Mouse (Mus musculus): ENCODE results near the gene Gm3045. TPM values are rescaled to one million over a fixed set of nuclear protein-coding genes. Genes with fewer than 3 reads are reported as not detected.
A peak's percentile ranks its signal among the peaks of the same experiment; 100 is the strongest.

The Gm3045 gene
- polyA plus RNA-seq (2016; fragmentation: Nextera tagmentation; extraction: Ambion mirVana) = not detected in 2 replicates

DNA sequence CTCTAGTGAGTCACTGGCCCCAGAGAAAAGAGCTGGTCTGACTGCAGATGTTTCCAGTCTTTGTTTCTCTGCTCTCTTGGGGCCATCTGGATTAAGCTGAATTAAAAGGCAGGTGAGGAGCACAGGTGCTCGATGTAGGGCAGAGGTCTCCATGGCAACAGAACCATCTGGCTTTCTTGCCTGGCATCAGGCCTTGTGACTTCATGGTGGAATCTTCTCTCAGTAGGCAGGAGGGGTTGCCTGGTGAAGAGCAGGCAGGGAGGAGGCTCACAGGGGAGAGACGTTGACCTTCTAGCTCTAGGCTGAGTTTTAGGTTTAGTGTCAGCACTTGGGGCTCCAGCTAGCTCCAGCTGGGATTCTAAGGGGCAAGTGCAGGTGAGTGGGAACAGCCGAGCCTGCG, at the start of gene Gm3045:
Gm3045 (plus strand) TSS at position 230 of the 400 bp plus-strand sequence.
- Histone ChIP-seq H3K36me3 (no peaks in the 10 kb centered on the region), H3K4me1 (0 out of 2 replicates have a peak, but pooled peaks cover 3% of the 10 kb centered on the region), H3K9me3 (no peaks in the 10 kb centered on the region), H3K4me3 (no peak within 1 kb of the TSS), H3K27me3 (ENCODE audit: insufficient read depth, poor library complexity, severe bottlenecking) (peaks cover 84% of the 10 kb centered on the region), H3K27ac (no peak within 1 kb of the TSS)
- no peak for DNase-seq (ENCODE audit: low spot score)
- WGBS = 72% methylated on average over 4 of the region's 4 CpGs

- H3K27ac ChIP-seq = no peak overlapping the region
- no peak for DNase-seq (ENCODE audit: low spot score)
- 0 out of 2 replicates have a peak, but pooled peaks cover 7% of the 10 kb centered on the region for H3K27me3 ChIP-seq (ENCODE audit: insufficient read depth, poor library complexity, severe bottlenecking)
- WGBS = 77% methylated on average over 14 of the region's 14 CpGs
- no peaks in the 10 kb centered on the region for H3K9me3 ChIP-seq
- no peak overlapping the region for H3K4me3 ChIP-seq
- no peaks in the 10 kb centered on the region for H3K4me1 ChIP-seq
- no peaks in the 10 kb centered on the region for H3K36me3 ChIP-seq
Measured at GRCm38 (mm10) chr13:56380855-56381685, 45.3 kb upstream of the Gm3045 start.

DNA sequence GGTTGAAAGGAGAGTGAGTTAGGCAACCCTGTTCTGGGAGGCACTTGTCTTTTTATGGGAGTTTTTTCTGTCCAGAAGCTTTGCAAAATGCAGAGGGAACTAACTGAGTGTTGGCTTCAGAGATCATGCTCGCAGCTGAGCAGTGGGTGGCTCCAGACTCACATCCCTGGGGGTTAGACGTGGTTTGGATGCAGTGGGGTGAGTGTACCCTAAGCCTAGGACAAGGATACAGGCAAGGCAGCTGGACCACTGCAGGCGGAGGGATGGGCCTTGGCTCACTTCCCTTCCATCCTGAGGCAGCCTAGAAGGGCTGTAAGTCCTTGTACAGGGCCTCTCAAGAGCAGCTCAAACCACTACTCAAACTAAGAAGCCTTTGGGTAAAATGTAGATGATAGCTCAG, 43.0 kb upstream of the Gm3045 start:
- Histone ChIP-seq H3K36me3 (no peaks in the 10 kb centered on the region), H3K4me3 (no peak overlapping the region), H3K27ac (no peak overlapping the region), H3K4me1 (no peaks in the 10 kb centered on the region), H3K27me3 (ENCODE audit: insufficient read depth, poor library complexity, severe bottlenecking) (0 out of 2 replicates have a peak, but pooled peaks cover 3% of the 10 kb centered on the region), H3K9me3 (no peaks in the 10 kb centered on the region)
- DNase-seq (ENCODE audit: low spot score) = no peak
- 75% methylated on average over 3 of the region's 3 CpGs for WGBS

- H3K36me3 ChIP-seq = no peaks in the 10 kb centered on the region
- DNase-seq (ENCODE audit: low spot score) = no peak
- H3K27ac ChIP-seq = no peak overlapping the region
- H3K27me3 ChIP-seq (ENCODE audit: insufficient read depth, poor library complexity, severe bottlenecking) = 0 out of 2 replicates have a peak, but pooled peaks cover 6% of the 10 kb centered on the region
- WGBS = 74% methylated on average over 9 of the region's 9 CpGs
- H3K4me1 ChIP-seq = no peaks in the 10 kb centered on the region
- H3K4me3 ChIP-seq = no peak overlapping the region
- H3K9me3 ChIP-seq = no peaks in the 10 kb centered on the region
Measured at GRCm38 (mm10) chr13:56386411-56386810, 40.0 kb upstream of the Gm3045 start.

DNA sequence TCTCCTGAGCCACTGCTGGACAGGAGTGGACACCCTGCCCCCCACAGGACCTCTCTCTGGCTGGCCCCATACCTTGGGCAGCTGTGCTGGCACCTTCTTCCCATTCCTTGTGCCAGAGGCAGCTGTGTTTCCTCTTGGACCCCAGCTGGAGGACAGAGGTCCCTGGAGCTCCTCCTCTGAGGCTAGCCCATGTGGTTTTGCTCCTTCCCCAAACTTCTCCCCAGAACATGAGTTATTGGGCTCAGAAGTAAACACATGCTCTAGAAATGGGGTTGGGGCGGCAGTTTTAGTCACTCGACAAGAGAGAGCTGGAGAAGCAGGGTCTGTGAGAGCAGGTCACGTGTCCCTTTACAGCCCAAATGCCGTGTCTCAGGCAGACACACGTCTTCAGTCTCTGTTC, 39.0 kb upstream of the Gm3045 start:
- no peaks in the 10 kb centered on the region for H3K36me3 ChIP-seq
- 68% methylated on average over 5 of the region's 5 CpGs for WGBS
- H3K4me3 ChIP-seq = no peak overlapping the region
- H3K9me3 ChIP-seq = no peaks in the 10 kb centered on the region
- no peak overlapping the region for H3K27ac ChIP-seq
- no peaks in the 10 kb centered on the region for H3K4me1 ChIP-seq
- DNase-seq (ENCODE audit: low spot score) = no peak
- 0 out of 2 replicates have a peak, but pooled peaks cover 10% of the 10 kb centered on the region for H3K27me3 ChIP-seq (ENCODE audit: insufficient read depth, poor library complexity, severe bottlenecking)

DNA sequence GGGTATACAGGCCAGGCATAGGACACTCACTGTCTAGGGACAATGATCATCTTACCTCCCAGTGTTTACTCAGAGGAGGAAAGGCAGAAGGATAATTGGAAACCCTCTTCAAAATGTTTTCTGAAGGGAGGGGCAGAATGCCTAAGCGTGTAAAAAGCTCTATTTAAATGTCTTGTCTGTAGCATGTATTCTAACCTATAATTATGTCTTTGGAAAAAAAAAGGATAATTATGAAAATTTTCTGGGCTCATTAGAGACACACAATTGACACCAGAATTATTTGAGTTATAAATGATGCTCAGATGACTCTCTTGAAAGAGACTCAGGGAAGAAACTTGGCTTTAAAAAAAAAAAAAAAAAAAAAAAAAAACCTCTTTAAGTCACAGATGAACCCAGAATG, 38.4 kb upstream of the Gm3045 start:
- Histone ChIP-seq H3K27ac (no peak overlapping the region), H3K36me3 (no peaks in the 10 kb centered on the region), H3K9me3 (no peaks in the 10 kb centered on the region), H3K27me3 (ENCODE audit: insufficient read depth, poor library complexity, severe bottlenecking) (0 out of 2 replicates have a peak, but pooled peaks cover 10% of the 10 kb centered on the region), H3K4me1 (no peaks in the 10 kb centered on the region), H3K4me3 (no peak overlapping the region)
- no peak for DNase-seq (ENCODE audit: low spot score)
- 90% methylated on average over 1 of the region's 1 CpGs for WGBS

GRCm38 (mm10) chr13:56397572-56397971, 28.8 kb upstream of the Gm3045 start:
- peaks cover 10% of the 10 kb centered on the region for H3K4me1 ChIP-seq
- no peak overlapping the region for H3K27ac ChIP-seq
- 37% methylated on average over 5 of the region's 5 CpGs for WGBS
- no peak for DNase-seq (ENCODE audit: low spot score)
- no peak overlapping the region for H3K4me3 ChIP-seq
- peaks cover 22% of the 10 kb centered on the region; the same call in 1 of the 2 replicates for H3K27me3 ChIP-seq (ENCODE audit: insufficient read depth, poor library complexity, severe bottlenecking)
- H3K9me3 ChIP-seq = no peaks in the 10 kb centered on the region
- no peaks in the 10 kb centered on the region for H3K36me3 ChIP-seq

DNA sequence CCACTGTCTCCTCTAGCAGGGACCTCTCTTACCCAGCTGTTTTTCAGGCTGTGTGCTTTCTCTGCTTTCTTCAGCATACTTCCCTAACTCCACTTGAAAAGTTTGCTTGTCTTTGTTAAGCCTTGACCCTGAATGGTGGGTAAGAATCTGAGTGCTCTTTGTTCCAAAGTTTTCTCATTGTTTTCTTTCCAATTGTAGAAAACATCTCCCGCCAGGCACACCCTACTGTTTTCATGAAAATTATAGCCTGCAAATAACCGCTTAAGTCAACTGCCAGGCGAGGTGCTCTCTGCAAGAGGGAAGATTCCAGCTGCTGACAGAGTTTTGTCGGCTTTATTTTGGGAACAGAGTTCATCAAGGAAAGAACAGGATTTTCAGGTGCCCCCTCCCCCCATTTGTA, 25.2 kb upstream of the Gm3045 start:
- DNase-seq (ENCODE audit: low spot score) = no peak
- no peaks in the 10 kb centered on the region for H3K9me3 ChIP-seq
- H3K27me3 ChIP-seq (ENCODE audit: insufficient read depth, poor library complexity, severe bottlenecking) = peaks cover 20% of the 10 kb centered on the region
- no peak overlapping the region for H3K27ac ChIP-seq
- H3K4me1 ChIP-seq = peaks cover 10% of the 10 kb centered on the region
- no peak overlapping the region for H3K4me3 ChIP-seq
- 68% methylated on average over 4 of the region's 4 CpGs for WGBS
- H3K36me3 ChIP-seq = no peaks in the 10 kb centered on the region

DNA sequence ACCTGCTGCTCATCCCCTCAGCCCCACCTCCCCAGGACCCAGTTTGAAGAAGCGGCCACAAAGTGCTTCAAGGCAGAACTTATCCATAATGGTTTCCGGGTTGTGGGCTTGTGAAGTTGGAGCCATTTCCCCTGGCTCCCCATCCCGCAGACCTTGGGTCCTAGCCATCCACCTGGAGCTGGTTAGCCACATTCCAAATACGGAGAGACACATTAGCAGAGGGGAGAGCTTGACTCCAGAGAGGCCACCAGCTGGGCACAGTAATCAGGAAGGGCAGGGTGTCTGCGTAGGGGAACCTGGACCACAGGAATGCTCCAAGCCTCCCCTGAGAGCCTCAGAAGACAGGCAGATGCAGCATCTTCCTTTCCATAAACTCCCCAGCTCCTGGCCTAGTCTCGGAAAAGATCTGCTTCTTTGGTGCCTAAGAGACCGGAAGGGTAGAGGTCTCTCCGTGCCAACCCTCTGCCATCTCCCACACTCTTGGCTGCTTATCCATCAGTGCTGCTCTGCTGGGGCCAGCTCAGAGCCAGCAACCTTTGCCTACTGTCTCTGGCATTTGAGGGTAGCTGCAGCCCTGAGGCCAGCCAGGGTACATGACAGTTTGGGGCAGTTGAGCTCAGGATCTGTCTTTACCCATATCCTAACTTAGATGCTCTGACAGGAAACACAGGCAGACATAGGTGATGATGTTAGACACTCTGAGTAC, 22.9 kb upstream of the Gm3045 start:
- no peak for DNase-seq (ENCODE audit: low spot score)
- Histone ChIP-seq H3K4me1 (no peaks in the 10 kb centered on the region), H3K9me3 (no peaks in the 10 kb centered on the region), H3K4me3 (no peak overlapping the region), H3K27ac (no peak overlapping the region), H3K27me3 (ENCODE audit: insufficient read depth, poor library complexity, severe bottlenecking) (peaks cover 20% of the 10 kb centered on the region), H3K36me3 (no peaks in the 10 kb centered on the region)
- WGBS = 77% methylated on average over 8 of the region's 8 CpGs

DNA sequence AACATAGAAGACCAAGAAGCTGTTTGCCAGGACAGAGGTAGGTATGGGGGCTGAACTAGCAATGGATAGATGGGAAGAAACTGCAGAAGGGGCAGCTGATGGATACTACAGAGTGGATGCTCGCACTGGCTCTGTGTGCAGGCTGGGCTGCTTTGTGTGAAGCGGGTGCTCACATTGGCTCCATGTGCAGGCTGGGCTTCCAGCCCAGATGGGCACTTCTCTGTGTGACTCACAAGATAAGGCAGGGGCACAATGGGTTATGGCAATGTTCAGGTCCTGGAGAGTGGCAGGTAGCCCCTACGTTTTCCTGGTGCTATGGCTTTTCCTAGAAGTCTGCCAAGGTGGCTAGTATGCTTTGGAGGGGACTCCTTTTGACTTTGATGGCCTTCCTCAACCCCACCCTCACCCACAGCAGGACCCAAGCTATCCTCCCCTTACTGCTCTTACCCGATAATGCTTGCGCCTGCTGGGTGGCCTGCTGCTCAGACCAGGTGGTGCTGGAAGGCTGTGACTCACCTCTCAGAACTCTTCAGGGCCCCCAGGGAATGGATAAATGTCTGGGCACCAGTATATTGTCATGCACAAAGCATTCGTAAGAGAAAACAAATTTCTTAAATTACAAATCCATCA, 21.8 kb upstream of the Gm3045 start:
- Histone ChIP-seq H3K9me3 (no peaks in the 10 kb centered on the region), H3K27ac (no peak overlapping the region), H3K27me3 (ENCODE audit: insufficient read depth, poor library complexity, severe bottlenecking) (peaks cover 20% of the 10 kb centered on the region), H3K36me3 (no peaks in the 10 kb centered on the region), H3K4me1 (no peaks in the 10 kb centered on the region), H3K4me3 (no peak overlapping the region)
- no peak for DNase-seq (ENCODE audit: low spot score)
- WGBS = 49% methylated on average over 6 of the region's 6 CpGs

DNA sequence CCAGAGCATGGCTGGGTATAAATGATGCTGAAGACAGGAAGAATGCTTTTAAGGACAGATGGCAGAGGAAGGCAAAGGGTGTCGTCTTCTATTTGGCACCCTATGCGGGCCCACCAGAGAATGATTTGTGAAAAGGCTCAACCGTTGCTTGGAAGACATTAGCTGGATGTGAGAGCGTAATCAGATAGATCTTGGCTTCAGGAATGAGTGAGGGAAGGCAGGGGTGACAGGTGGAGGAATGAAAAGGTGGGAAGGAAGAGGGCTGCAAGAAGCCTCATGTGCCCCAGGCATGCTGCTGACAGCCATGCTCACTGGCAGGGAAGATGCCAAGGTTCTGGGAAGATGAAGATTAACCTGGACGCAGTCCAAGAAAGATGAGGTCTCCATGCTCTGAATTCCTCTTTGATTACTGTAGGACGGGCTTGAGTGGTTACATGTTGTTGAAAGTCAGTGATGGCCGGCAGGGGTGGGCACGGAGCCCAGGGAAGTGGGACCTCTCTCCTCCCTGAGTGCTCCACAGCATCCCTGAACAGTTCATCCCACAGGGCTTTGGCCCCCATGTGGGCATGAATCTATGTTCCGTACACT, 14.0 kb upstream of the Gm3045 start:
- WGBS = 84% methylated on average over 9 of the region's 9 CpGs
- Histone ChIP-seq H3K4me1 (no peaks in the 10 kb centered on the region), H3K27me3 (ENCODE audit: insufficient read depth, poor library complexity, severe bottlenecking) (peaks cover 9% of the 10 kb centered on the region; the same call in 1 of the 2 replicates), H3K27ac (no peak overlapping the region), H3K9me3 (no peaks in the 10 kb centered on the region), H3K4me3 (no peak overlapping the region), H3K36me3 (no peaks in the 10 kb centered on the region)
- DNase-seq (ENCODE audit: low spot score) = no peak

- H3K4me3 ChIP-seq = no peak overlapping the region
- DNase-seq (ENCODE audit: low spot score) = no peak
- H3K36me3 ChIP-seq = no peaks in the 10 kb centered on the region
- H3K27ac ChIP-seq = peak overlapping the region; percentile 52; the same call in 1 of the 2 replicates
- peaks cover 18% of the 10 kb centered on the region for H3K4me1 ChIP-seq
- H3K9me3 ChIP-seq = no peaks in the 10 kb centered on the region
- peaks cover 37% of the 10 kb centered on the region for H3K27me3 ChIP-seq (ENCODE audit: insufficient read depth, poor library complexity, severe bottlenecking)
- WGBS = 17% methylated on average over 13 of the region's 13 CpGs
Measured at GRCm38 (mm10) chr13:56418685-56419483, 7.5 kb upstream of the Gm3045 start.
